Mouse (Mus musculus) lung, postnatal 0 days (tissue): ENCODE data around the gene Kcna3.

Experiments
- CTCF ChIP-seq: IDR thresholded peaks from 2 replicates; pipeline ENCODE4 v1.5.1; 2016; ENCODE audit warnings: antibody characterized with exemption, mild to moderate bottlenecking
- EP300 ChIP-seq: IDR thresholded peaks from 2 replicates; pipeline ENCODE4 v1.6.1; 2016; ENCODE audit warnings: antibody characterized with exemption, mild to moderate bottlenecking, control low read depth

- TF ChIP-seq CTCF (no peak), EP300 (no peak)
Measured at GRCm38 (mm10) chr3:107000165-107000564, 35.8 kb upstream of the Kcna3 start.
